Mouse (Mus musculus): ENCODE measurements around the gene Parvg.

DNA sequence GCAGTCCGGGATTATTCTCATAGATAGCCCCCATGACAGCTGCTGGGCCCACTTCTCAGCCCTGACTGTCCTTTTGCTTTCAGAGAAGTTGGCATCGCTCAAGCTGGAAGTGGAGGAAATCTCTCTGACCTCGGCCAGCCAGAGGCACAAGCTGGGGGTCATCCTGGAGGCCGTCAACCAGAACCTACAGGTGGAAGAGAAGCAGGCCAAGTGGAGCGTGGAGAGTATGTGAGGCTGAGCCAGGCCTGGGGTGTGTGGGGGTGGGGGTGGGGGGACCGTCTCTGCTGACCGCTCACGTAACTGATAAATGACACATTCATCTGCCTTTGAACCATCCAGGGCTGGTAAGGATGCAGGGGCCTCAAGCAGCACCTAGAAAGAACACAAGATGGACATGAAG, 6.1 kb downstream of the Parvg start:
- TF ChIP-seq CTCF (IDR thresholded peaks at IDR 0.05; ENCODE audit: low read depth, low read length) (no peak), POLR2A (IDR thresholded peaks at IDR 0.05; ENCODE audit: borderline replicate concordance, low read depth, low read length) (no peak)

Measured in bone marrow macrophage, adult 2 months (primary cell).